Mouse (Mus musculus): ENCODE results near the gene Gm27029. TPM values are rescaled to one million over a fixed set of nuclear protein-coding genes. Genes with fewer than 3 reads are reported as not detected.

Gm27029 gene
- 3.7 and 5.7 TPM in 2 replicates for polyA plus RNA-seq (2012; rRNA removed)

GRCm38 (mm10) chr11:101424105-101424851, at the start of gene Gm27029:
Gene Gm27029 (minus strand): TSS chr11:101424796.

GRCm38 (mm10) chr11:101465869-101466551, 41.4 kb upstream of the Gm27029 start, which contains the start of gene Vat1:
Gene Vat1 (minus strand): TSS chr11:101466230.

GRCm38 (mm10) chr11:101464211-101465100, 39.9 kb upstream of the Gm27029 start, which contains the start of gene Rnd2:
Gene Rnd2 (plus strand): TSS chr11:101464999.

GRCm38 (mm10) chr11:101448274-101448746, 23.7 kb upstream of the Gm27029 start, which contains the start of gene Ifi35:
Gene Ifi35 (plus strand): TSS chr11:101448407.

GRCm38 (mm10) chr11:101442127-101442693, 17.6 kb upstream of the Gm27029 start, which contains the start of gene Rpl27:
Gene Rpl27 (plus strand): TSS chr11:101442298.

GRCm38 (mm10) chr11:101424925-101425813, 573 bp upstream of the Gm27029 start, which contains the start of the genes Rundc1 and Ptges3l:
Gene Rundc1 (plus strand): TSS chr11:101425085.
Gene Ptges3l (minus strand): TSS chr11:101425333.

GRCm38 (mm10) chr11:101417101-101417855, 7.3 kb downstream of the Gm27029 start, which contains the start of gene Aarsd1:
Gene Aarsd1 (minus strand): TSS chr11:101417615.

GRCm38 (mm10) chr11:101367326-101367935, 57.2 kb downstream of the Gm27029 start, which contains the start of gene G6pc:
Gene G6pc (plus strand): TSS chr11:101367561.

Other genes starting within 250 kb of the Gm27029 start
- gene Ccr10, start 249.4 kb downstream of the Gm27029 start, polyA plus RNA-seq (2012; rRNA removed) = not detected in 2 replicates
- 11.1 and 20.0 TPM in 2 replicates for gene Ezh1, start 198.3 kb downstream of the Gm27029 start, polyA plus RNA-seq (2012; rRNA removed)
- 41.2 and 53.6 TPM in 2 replicates for gene Ramp2, start 178.8 kb downstream of the Gm27029 start, polyA plus RNA-seq (2012; rRNA removed)
- gene Vps25, start 171.1 kb downstream of the Gm27029 start, polyA plus RNA-seq (2012; rRNA removed) = 46.6 and 64.9 TPM in 2 replicates
- gene Wnk4, start 164.2 kb downstream of the Gm27029 start, polyA plus RNA-seq (2012; rRNA removed) = 7.6 and 8.6 TPM in 2 replicates
- gene Cntd1, start 145.8 kb downstream of the Gm27029 start, polyA plus RNA-seq (2012; rRNA removed) = 1.1 and 1.8 TPM in 2 replicates
- gene Coa3, start 145.7 kb downstream of the Gm27029 start, polyA plus RNA-seq (2012; rRNA removed) = 93.9 and 163 TPM in 2 replicates
- gene Becn1, start 122.5 kb downstream of the Gm27029 start, polyA plus RNA-seq (2012; rRNA removed) = 115 and 433 TPM in 2 replicates
- gene Psme3, start 108.6 kb downstream of the Gm27029 start, polyA plus RNA-seq (2012; rRNA removed) = 101 and 138 TPM in 2 replicates
- gene Aoc2, start 99.7 kb downstream of the Gm27029 start, polyA plus RNA-seq (2012; rRNA removed) = 8.2 and 8.5 TPM in 2 replicates
- 0.22 and 0.24 TPM in 2 replicates for gene Aoc3, start 94.2 kb downstream of the Gm27029 start, polyA plus RNA-seq (2012; rRNA removed)
- gene G6pc, start 57.2 kb downstream of the Gm27029 start, polyA plus RNA-seq (2012; rRNA removed) = not detected in 2 replicates
- 59.2 and 85.3 TPM in 2 replicates for gene Aarsd1, start 7.2 kb downstream of the Gm27029 start, polyA plus RNA-seq (2012; rRNA removed)
- 18.1 and 22.8 TPM in 2 replicates for gene Rundc1, start 289 bp upstream of the Gm27029 start, polyA plus RNA-seq (2012; rRNA removed)
- gene Ptges3l, start 537 bp upstream of the Gm27029 start, polyA plus RNA-seq (2012; rRNA removed) = 6.3 and 9.9 TPM in 2 replicates
- 657 and 1,364 TPM in 2 replicates for gene Rpl27, start 17.5 kb upstream of the Gm27029 start, polyA plus RNA-seq (2012; rRNA removed)
- 4.4 and 4.6 TPM in 2 replicates for gene Ifi35, start 23.6 kb upstream of the Gm27029 start, polyA plus RNA-seq (2012; rRNA removed)
- gene Rnd2, start 40.2 kb upstream of the Gm27029 start, polyA plus RNA-seq (2012; rRNA removed) = 95.7 and 130 TPM in 2 replicates
- gene Vat1, start 41.4 kb upstream of the Gm27029 start, polyA plus RNA-seq (2012; rRNA removed) = 63.1 and 63.6 TPM in 2 replicates
- 17.4 and 18.9 TPM in 2 replicates for gene Brca1, start 127.2 kb upstream of the Gm27029 start, polyA plus RNA-seq (2012; rRNA removed)
- 82.2 and 99.2 TPM in 2 replicates for gene Nbr1, start 127.4 kb upstream of the Gm27029 start, polyA plus RNA-seq (2012; rRNA removed)
- gene Tmem106a, start 157.4 kb upstream of the Gm27029 start, polyA plus RNA-seq (2012; rRNA removed) = 2.8 and 3.0 TPM in 2 replicates
- not detected in 2 replicates for gene Gm11634, start 174.5 kb upstream of the Gm27029 start, polyA plus RNA-seq (2012; rRNA removed)
- 27.1 and 46.1 TPM in 2 replicates for gene Rdm1, start 202.4 kb upstream of the Gm27029 start, polyA plus RNA-seq (2012; rRNA removed)
- 12.3 and 12.8 TPM in 2 replicates for gene Arl4d, start 240.7 kb upstream of the Gm27029 start, polyA plus RNA-seq (2012; rRNA removed)

Data from central nervous system, embryonic 11.5 days (tissue).